Mouse (Mus musculus) hindbrain, embryonic 13.5 days (tissue): Measurements from ENCODE around the gene Mettl13. TPM values are rescaled to one million over a fixed set of nuclear protein-coding genes. Genes with fewer than 3 reads are reported as not detected.

Source experiments
- ATAC-seq: fragments of 200-750 bp; cut with Nextera tagmentation; 2 replicates; pipeline ENCODE4 v1.8.0; 2017; ENCODE audit warnings: moderate TSS enrichment; ENCODE audit not compliant: low FRiP score
- H3K27ac ChIP-seq: fragments of 300-500 bp; sonication (generic); 2 replicates; pipeline ENCODE4 v1.5.1; 2015; ENCODE audit warnings: inconsistent platforms, mild to moderate bottlenecking, moderate library complexity
- H3K27me3 ChIP-seq: fragments of 300-500 bp; sonication (generic); 2 replicates; pipeline ENCODE4 v1.6.1; 2015; ENCODE audit warnings: mild to moderate bottlenecking, inconsistent platforms
- H3K36me3 ChIP-seq: fragments of 300-500 bp; sonication (generic); 2 replicates; pipeline ENCODE4 v1.6.1; 2015; ENCODE audit warnings: mild to moderate bottlenecking, inconsistent platforms
- H3K4me1 ChIP-seq: fragments of 300-500 bp; sonication (generic); replicated peaks from 2 replicates; pipeline ENCODE4 v1.6.1; 2015; ENCODE audit warnings: inconsistent platforms
- H3K4me2 ChIP-seq: fragments of 300-500 bp; sonication (generic); 2 replicates; pipeline ENCODE4 v1.6.1; 2015; ENCODE audit warnings: inconsistent platforms, mild to moderate bottlenecking, moderate library complexity
- H3K4me3 ChIP-seq: fragments of 300-500 bp; sonication (generic); 2 replicates; pipeline ENCODE4 v1.5.1; 2015; ENCODE audit warnings: mild to moderate bottlenecking, inconsistent platforms
- H3K9ac ChIP-seq: fragments of 300-500 bp; sonication (generic); 2 replicates; pipeline ENCODE4 v1.6.1; 2015; ENCODE audit warnings: mild to moderate bottlenecking, inconsistent platforms
- H3K9me3 ChIP-seq: fragments of 300-500 bp; sonication (generic); 2 replicates; pipeline ENCODE4 v1.6.1; 2016; ENCODE audit warnings: inconsistent platforms
- WGBS: fragments of 180-500 bp; shearing (Covaris S2); methylation state at CpG from one replicate; pipeline ENCODE4 v1.1.7; 2015; 5-methylcytosine and 5-hydroxymethylcytosine counted together
- polyA plus RNA-seq: library from polyadenylated mRNA; unstranded; fragments of >200 nt; fragmentation: Nextera tagmentation; extraction: Ambion mirVana; gene quantifications from 2 replicates; pipeline ENCODE4 v1.2.1, GENCODE M21; 2015

The Mettl13 gene
- polyA plus RNA-seq, 1 experiment from 2014 or later: 18.3 TPM

- H3K9me3 ChIP-seq: no peaks in the 10 kb centered on the region
- no peak overlapping the region for H3K4me3 ChIP-seq
- no peak overlapping the region for H3K9ac ChIP-seq
- ATAC-seq: no peak
- no peaks in the 10 kb centered on the region for H3K4me1 ChIP-seq
- WGBS: 65% methylated on average over 2 of the region's 2 CpGs
- H3K27ac ChIP-seq: no peak overlapping the region
- peaks cover 36% of the 10 kb centered on the region for H3K36me3 ChIP-seq
- H3K27me3 ChIP-seq: 0 out of 2 replicates have a peak, but pooled peaks cover 5% of the 10 kb centered on the region
- H3K4me2 ChIP-seq: no peak overlapping the region
These were observed 18.7 kb downstream of the Mettl13 start for GRCm38 (mm10) chr1:162529651-162530050.

GRCm38 (mm10) chr1:162515116-162515515 lies 33.2 kb downstream of the Mettl13 start:
- no peaks in the 10 kb centered on the region for H3K36me3 ChIP-seq
- H3K27me3 ChIP-seq: no peaks in the 10 kb centered on the region
- H3K27ac ChIP-seq: no peak overlapping the region
- WGBS: 90% methylated on average over 1 of the region's 1 CpGs
- no peaks in the 10 kb centered on the region for H3K4me1 ChIP-seq
- ATAC-seq: no peak
- no peak overlapping the region for H3K9ac ChIP-seq
- no peak overlapping the region for H3K4me2 ChIP-seq
- no peak overlapping the region for H3K4me3 ChIP-seq
- H3K9me3 ChIP-seq: no peaks in the 10 kb centered on the region

- no peak for ATAC-seq
- H3K4me3 ChIP-seq: no peak overlapping the region
- no peaks in the 10 kb centered on the region for H3K27me3 ChIP-seq
- no peak overlapping the region for H3K4me2 ChIP-seq
- WGBS: 89% methylated on average over 2 of the region's 2 CpGs
- no peaks in the 10 kb centered on the region for H3K9me3 ChIP-seq
- H3K36me3 ChIP-seq: no peaks in the 10 kb centered on the region
- no peak overlapping the region for H3K9ac ChIP-seq
- no peak overlapping the region for H3K27ac ChIP-seq
- H3K4me1 ChIP-seq: no peaks in the 10 kb centered on the region
These were observed 38.4 kb downstream of the Mettl13 start for GRCm38 (mm10) chr1:162510013-162510356.

GRCm38 (mm10) chr1:162509329-162510012 lies 38.9 kb downstream of the Mettl13 start:
- Histone ChIP-seq H3K27ac (no peak overlapping the region), H3K9me3 (no peaks in the 10 kb centered on the region), H3K36me3 (no peaks in the 10 kb centered on the region), H3K9ac (no peak overlapping the region), H3K4me2 (no peak overlapping the region), H3K4me3 (no peak overlapping the region), H3K27me3 (no peaks in the 10 kb centered on the region), H3K4me1 (no peaks in the 10 kb centered on the region)
- WGBS: 60% methylated on average over 12 of the region's 12 CpGs
- ATAC-seq: 0 out of 2 replicates have a peak, but pooled peaks have one; percentile 43

GRCm38 (mm10) chr1:162508211-162509005 lies 39.9 kb downstream of the Mettl13 start:
- no peak overlapping the region for H3K4me3 ChIP-seq
- no peaks in the 10 kb centered on the region for H3K9me3 ChIP-seq
- no peak overlapping the region for H3K27ac ChIP-seq
- no peaks in the 10 kb centered on the region for H3K36me3 ChIP-seq
- H3K9ac ChIP-seq: no peak overlapping the region
- H3K4me1 ChIP-seq: no peaks in the 10 kb centered on the region
- no peaks in the 10 kb centered on the region for H3K27me3 ChIP-seq
- 82% methylated on average over 4 of the region's 4 CpGs for WGBS
- no peak overlapping the region for H3K4me2 ChIP-seq
- no peak for ATAC-seq

- H3K4me2 ChIP-seq: no peak overlapping the region
- no peak for ATAC-seq
- no peak overlapping the region for H3K4me3 ChIP-seq
- no peaks in the 10 kb centered on the region for H3K4me1 ChIP-seq
- no peak overlapping the region for H3K9ac ChIP-seq
- 92% methylated on average over 4 of the region's 4 CpGs for WGBS
- H3K36me3 ChIP-seq: no peaks in the 10 kb centered on the region
- H3K27ac ChIP-seq: no peak overlapping the region
- no peaks in the 10 kb centered on the region for H3K9me3 ChIP-seq
- no peaks in the 10 kb centered on the region for H3K27me3 ChIP-seq
These were observed 41.8 kb downstream of the Mettl13 start for GRCm38 (mm10) chr1:162506516-162506915.

- no peaks in the 10 kb centered on the region for H3K27me3 ChIP-seq
- ATAC-seq: no peak
- no peak overlapping the region for H3K4me3 ChIP-seq
- H3K27ac ChIP-seq: no peak overlapping the region
- H3K9ac ChIP-seq: no peak overlapping the region
- H3K4me2 ChIP-seq: no peak overlapping the region
- 87% methylated on average over 6 of the region's 6 CpGs for WGBS
- H3K9me3 ChIP-seq: no peaks in the 10 kb centered on the region
- no peaks in the 10 kb centered on the region for H3K4me1 ChIP-seq
- no peaks in the 10 kb centered on the region for H3K36me3 ChIP-seq
These were observed 42.7 kb downstream of the Mettl13 start for GRCm38 (mm10) chr1:162505649-162506048.

Other genes starting within 250 kb of the Mettl13 start
- 47.8 and 48.5 TPM in 2 replicates for gene Dnm3, start 70.5 kb downstream of the Mettl13 start, polyA plus RNA-seq
- gene Vamp4, start 22.0 kb upstream of the Mettl13 start, polyA plus RNA-seq: 76.0 and 77.9 TPM in 2 replicates
- gene Myoc, start 90.6 kb upstream of the Mettl13 start, polyA plus RNA-seq: not detected in 2 replicates
- not detected in 2 replicates for gene Myocos, start 109.7 kb upstream of the Mettl13 start, polyA plus RNA-seq
- 165 and 170 TPM in 2 replicates for gene Prrc2c, start 192.0 kb upstream of the Mettl13 start, polyA plus RNA-seq